Comparison of ENCODE assay signal across 21 mouse cellular contexts in genomic region chr4:95501164-95501563, GRCm38 (mm10). TPM values are rescaled to one million over a fixed set of nuclear protein-coding genes. Genes with fewer than 3 reads are reported as not detected.
DNase-seq lines count a peak whose midpoint lies in the region; ATAC-seq lines count a peak whose summit lies in the region.
"Had no signal": no experiment of that assay in that cellular context is flagged by ENCODE, and none has a peak within 500 bp of the region (broad histone marks: within the 10 kb centered on the region; RNA-seq: fewer than 3 reads in every experiment).

No protein-coding gene starts in this region.

- WGBS in embryonic facial prominence, embryonic 11.5 days: 58% methylated on average over 2 of the region's 2 CpGs
- 47% methylated on average over 2 of the region's 2 CpGs for WGBS in embryonic facial prominence, embryonic 10.5 days
- 57% methylated on average over 2 of the region's 2 CpGs for WGBS in kidney, embryonic 14.5 days

- no peak overlapping the region for H3K4me2 ChIP-seq in embryonic facial prominence, embryonic 11.5 days (ENCODE audit: low read depth, low read length)
- H3K4me2 ChIP-seq in kidney, embryonic 14.5 days (replicated peaks; ENCODE audit: low read depth, low read length): no peak overlapping the region
- H3K4me2 ChIP-seq: limb, embryonic 15.5 days; liver, embryonic 15.5 days; midbrain, embryonic 13.5 days had no signal

- H3K36me3 ChIP-seq in embryonic facial prominence, embryonic 11.5 days (replicated peaks; ENCODE audit: control insufficient read depth, insufficient read depth, low read depth, low read length): no peaks in the 10 kb centered on the region
- no peaks in the 10 kb centered on the region for H3K36me3 ChIP-seq in embryonic facial prominence, embryonic 10.5 days (replicated peaks)
- no peaks in the 10 kb centered on the region for H3K36me3 ChIP-seq in kidney, embryonic 14.5 days (ENCODE audit: control insufficient read depth, insufficient read depth, low read length)
- H3K36me3 ChIP-seq: limb, embryonic 15.5 days; liver, embryonic 15.5 days; midbrain, embryonic 13.5 days had no signal

- H3K4me3 ChIP-seq in embryonic facial prominence, embryonic 11.5 days (ENCODE audit: low read depth, low read length): no peak overlapping the region
- no peak overlapping the region for H3K4me3 ChIP-seq in embryonic facial prominence, embryonic 10.5 days
- no peak overlapping the region for H3K4me3 ChIP-seq in kidney, embryonic 14.5 days (ENCODE audit: low read length)
- H3K4me3 ChIP-seq: limb, embryonic 15.5 days; liver, embryonic 15.5 days; midbrain, embryonic 13.5 days had no signal

- no peak overlapping the region for H3K9ac ChIP-seq in embryonic facial prominence, embryonic 11.5 days (replicated peaks; ENCODE audit: low read length)
- no peak overlapping the region for H3K9ac ChIP-seq in kidney, embryonic 14.5 days (ENCODE audit: low read depth, low read length)
- H3K9ac ChIP-seq: limb, embryonic 15.5 days; liver, embryonic 15.5 days; midbrain, embryonic 13.5 days had no signal

- no peaks in the 10 kb centered on the region for H3K4me1 ChIP-seq in embryonic facial prominence, embryonic 11.5 days (ENCODE audit: control insufficient read depth, insufficient read depth, low read length)
- H3K4me1 ChIP-seq in embryonic facial prominence, embryonic 10.5 days: no peaks in the 10 kb centered on the region
- no peaks in the 10 kb centered on the region for H3K4me1 ChIP-seq in kidney, embryonic 14.5 days (ENCODE audit: control insufficient read depth, insufficient read depth, low read length)
- H3K4me1 ChIP-seq: limb, embryonic 15.5 days; liver, embryonic 15.5 days; midbrain, embryonic 13.5 days had no signal

- DNase-seq in embryonic facial prominence, embryonic 11.5 days (ENCODE audit: low spot score): peak; percentile 43
- DNase-seq in embryonic facial prominence, embryonic 10.5 days (ENCODE audit: low spot score): no peak
- peak; percentile 5 for DNase-seq in kidney, postnatal 14 days
- peak; percentile 78 for DNase-seq in 3T3-L1 (ENCODE audit: low read depth, low spot score)
- DNase-seq in gastrocnemius, postnatal 10 days: peak; percentile 20
- DNase-seq in urinary bladder, postnatal 10 days (ENCODE audit: low spot score): no peak
- DNase-seq: adrenal gland, adult 8-10 months; B cell, adult 2 months; cerebellum, postnatal 10 days; heart, adult 18-20 months; kidney, postnatal 36 days had no signal

- ATAC-seq in embryonic facial prominence, embryonic 11.5 days (replicated peaks; ENCODE audit: insufficient number of reproducible peaks, low FRiP score, low TSS enrichment, low read depth): no peak
- ATAC-seq in kidney, embryonic 14.5 days (ENCODE audit: low FRiP score, low TSS enrichment): no peak
- no peak for ATAC-seq in erythroblast, adult 5-6 weeks (replicated peaks; ENCODE audit: low FRiP score, poor library complexity, severe bottlenecking)
- ATAC-seq: forebrain, embryonic 14.5 days; hindbrain, embryonic 16.5 days; intestine, embryonic 16.5 days; midbrain, embryonic 13.5 days had no signal

- H3K27ac ChIP-seq in embryonic facial prominence, embryonic 11.5 days (replicated peaks; ENCODE audit: low read depth, low read length): no peak overlapping the region
- no peak overlapping the region for H3K27ac ChIP-seq in embryonic facial prominence, embryonic 10.5 days (replicated peaks)
- H3K27ac ChIP-seq in kidney, embryonic 14.5 days (ENCODE audit: low read depth, low read length): no peak overlapping the region
- H3K27ac ChIP-seq: limb, embryonic 15.5 days; liver, embryonic 15.5 days; macrophage; midbrain, embryonic 13.5 days; stomach, postnatal 0 days had no signal

- H3K9me3 ChIP-seq in embryonic facial prominence, embryonic 11.5 days (replicated peaks; ENCODE audit: control insufficient read depth, low read length): no peaks in the 10 kb centered on the region
- no peaks in the 10 kb centered on the region for H3K9me3 ChIP-seq in embryonic facial prominence, embryonic 10.5 days
- no peaks in the 10 kb centered on the region for H3K9me3 ChIP-seq in kidney, embryonic 14.5 days (ENCODE audit: control insufficient read depth, low read length)
- H3K9me3 ChIP-seq: limb, embryonic 15.5 days; liver, embryonic 15.5 days; midbrain, embryonic 13.5 days had no signal

- no peaks in the 10 kb centered on the region for H3K27me3 ChIP-seq in embryonic facial prominence, embryonic 11.5 days (ENCODE audit: control insufficient read depth, insufficient read depth, low read length)
- no peaks in the 10 kb centered on the region for H3K27me3 ChIP-seq in embryonic facial prominence, embryonic 10.5 days (replicated peaks; ENCODE audit: low read depth, poor library complexity, severe bottlenecking)
- no peaks in the 10 kb centered on the region for H3K27me3 ChIP-seq in kidney, embryonic 14.5 days (ENCODE audit: control insufficient read depth, insufficient read depth, low read length)
- H3K27me3 ChIP-seq: limb, embryonic 15.5 days; liver, embryonic 15.5 days; midbrain, embryonic 13.5 days had no signal

RNA-seq across cellular contexts. Expression of gene Fggy, which starts 56.1 kb away (rescaled TPM):
- 9.2 and 10.8 TPM in 2 replicates for polyA plus RNA-seq in embryonic facial prominence, embryonic 11.5 days (2014; fragmentation: Nextera tagmentation; extraction: Ambion mirVana)
- polyA plus RNA-seq in embryonic facial prominence, embryonic 10.5 days (2016; fragmentation: Nextera tagmentation; extraction: Ambion mirVana): 6.7 and 7.3 TPM in 2 replicates
- polyA plus RNA-seq in kidney, embryonic 14.5 days (2014; fragmentation: Nextera tagmentation; extraction: Ambion mirVana): 18.3 and 18.6 TPM in 2 replicates
- total RNA-seq in gastrocnemius, postnatal 10 days (2021): 10 to 100 TPM in 1 of 2 experiments, 1 to 10 TPM in 1; 9.3 to 11.0 TPM
- 15.4 TPM in 1 of 2 replicates, not detected in the other for total RNA-seq in erythroblast, adult 5-6 weeks (2015; ENCODE audit: low replicate concordance)
- 0.85 TPM in 1 of 2 replicates, not detected in the other for total RNA-seq in erythroblast, adult 5-6 weeks (2017; ENCODE audit: low replicate concordance)

Comparison
In these comparisons a context has a peak if more than half of its experiments do, and no peak if none do; other contexts are left out.
1. DNase-seq: peak in embryonic facial prominence, embryonic 11.5 days (single experiment), kidney, postnatal 14 days (single experiment), 3T3-L1 (single experiment) and gastrocnemius, postnatal 10 days (single experiment); none in embryonic facial prominence, embryonic 10.5 days (single experiment) and urinary bladder, postnatal 10 days (single experiment).